Mouse (Mus musculus): ENCODE measurements around the gene Slc6a21.

Slc6a21 gene

DNA sequence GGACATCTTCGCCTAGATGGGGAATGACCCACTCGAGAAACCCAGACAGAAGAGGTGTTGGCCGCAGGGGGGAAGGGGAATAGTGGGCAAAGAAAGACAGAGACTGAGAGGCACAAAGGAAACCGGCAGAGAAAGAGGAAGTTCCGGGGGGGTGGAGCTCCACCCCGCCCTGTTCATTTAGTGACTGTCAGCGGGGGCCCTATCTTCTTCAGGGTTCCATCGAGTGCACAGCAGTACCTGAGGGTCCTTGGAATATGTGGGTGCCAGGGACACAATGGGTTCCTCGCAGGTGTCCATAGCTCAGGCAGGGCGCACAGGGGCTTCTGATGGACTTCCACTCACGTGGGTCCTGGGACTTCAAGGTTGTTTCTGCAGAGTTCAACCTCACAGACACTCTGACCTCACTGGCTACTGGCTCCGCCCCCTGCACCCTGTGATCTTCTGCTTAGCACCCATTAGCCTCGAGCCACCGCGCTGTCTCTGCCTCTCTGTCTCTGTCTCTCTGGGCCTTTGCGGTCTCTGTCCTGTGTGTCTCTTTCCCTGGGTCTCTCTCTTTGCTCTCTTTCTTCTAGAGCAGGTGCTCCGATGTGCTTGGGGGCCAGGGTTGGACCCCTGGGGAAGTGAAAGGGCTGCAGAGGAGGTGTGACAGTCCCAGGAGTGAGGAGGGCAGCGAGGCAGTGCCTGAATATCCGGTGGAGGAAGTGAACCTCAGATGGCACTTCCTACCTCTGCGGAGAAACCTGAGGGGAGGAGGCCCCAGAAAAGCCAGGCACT lies 38.4 kb upstream of the Slc6a21 start, which contains the start of gene Cd37:
Gene Cd37, minus strand, starts transcription at position 393 of the 774 bp plus-strand sequence.
- ChIA-PET POLR2A (interaction anchor here (0.6 to 4.0 kb wide), 21 partner anchors 10 to 721 kb away, joined by 3 to 24 read pairs (median 4); partner anchors contain the start of genes Aldh16a1 (in 1 of the 4), Ccdc155 (in 1 of the 4), Prmt1 (in 1 of the 4) and Sphk2 (in 1 of the 4)), CTCF (interaction anchor here in 1 of 4 experiments (1.1 to 1.4 kb wide), 2 partner anchors 76 to 250 kb away, joined by 3 read pairs; no protein-coding TSS in a partner anchor)

DNA sequence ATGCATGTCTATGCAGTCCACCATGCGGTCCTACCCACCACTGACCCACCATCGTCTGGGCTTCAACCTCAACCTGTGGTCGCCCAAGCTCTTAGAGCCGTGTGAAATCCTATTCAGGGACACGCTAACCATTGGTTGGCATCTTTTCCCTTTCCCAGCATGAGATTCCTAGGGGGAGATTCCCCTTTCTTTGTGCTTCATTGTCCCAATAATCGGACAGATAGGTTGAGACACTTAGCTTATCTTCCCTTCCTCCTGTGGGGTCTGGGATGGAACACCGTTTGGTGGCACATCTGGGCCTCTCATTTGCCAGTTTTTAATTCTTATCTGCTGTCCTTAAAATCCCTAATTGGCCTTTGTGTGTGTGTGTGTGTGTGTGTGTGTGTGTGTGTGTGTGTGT lies 37.2 kb upstream of the Slc6a21 start:
- ChIA-PET CTCF (interaction anchor here (0.6 to 1.8 kb wide), 7 partner anchors 60 to 1045 kb away, joined by 3 to 10 read pairs (median 5); no protein-coding TSS in a partner anchor), POLR2A (interaction anchor here in 3 of 4 experiments (0.5 to 4.0 kb wide), 18 partner anchors 9 to 1335 kb away, joined by 3 to 27 read pairs (median 4); partner anchors contain the start of genes Aldh16a1 (in 2 of the 3) and Ftl1 (in 1 of the 3))

DNA sequence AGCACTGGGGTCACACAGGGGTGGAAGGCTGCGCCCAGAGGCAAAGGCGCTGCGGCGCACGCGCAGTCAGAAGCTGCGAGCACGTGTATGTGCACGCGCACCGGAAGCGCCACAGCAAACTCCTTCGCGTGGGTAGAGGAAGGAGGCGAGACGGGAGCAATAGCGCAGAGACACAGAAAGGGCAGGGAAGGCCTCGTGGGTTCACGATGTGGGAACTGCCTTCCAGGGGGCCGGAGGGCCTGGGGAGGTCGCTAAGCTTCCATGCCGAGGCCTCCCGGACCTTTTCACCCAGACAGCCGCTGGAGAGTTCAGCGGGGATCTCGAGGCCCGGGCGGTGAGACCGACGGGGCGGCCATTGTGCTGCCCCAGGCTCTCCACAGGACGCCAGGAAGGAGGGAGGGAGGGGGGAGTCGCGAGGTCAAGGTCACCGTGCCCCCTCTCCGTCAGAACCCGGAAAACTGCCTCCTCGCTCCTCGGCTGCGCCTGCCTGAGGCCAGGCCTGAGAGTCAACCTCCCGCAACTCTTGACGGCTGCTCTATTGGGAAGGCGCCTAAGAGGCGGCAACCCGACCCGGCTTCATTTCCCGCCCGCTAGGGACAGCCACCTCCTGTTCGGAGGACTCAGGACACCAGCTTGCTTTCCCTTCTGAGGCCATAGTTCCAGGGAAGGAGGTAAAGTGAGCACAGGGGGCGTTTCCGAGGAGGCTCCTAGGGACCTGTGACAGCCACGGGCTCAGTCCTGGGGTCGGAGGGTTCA lies 36.5 kb upstream of the Slc6a21 start, which contains the start of gene Slc6a16:
Gene Slc6a16, plus strand, starts transcription at position 453 of the 756 bp plus-strand sequence.
- ChIA-PET CTCF (interaction anchor here in 3 of 4 experiments (0.6 to 1.8 kb wide), 7 partner anchors 25 to 194 kb away, joined by 3 to 7 read pairs (median 3); partner anchors contain the start of genes Gys1 (in 1 of the 3) and Tead2 (in 1 of the 3)), POLR2A (interaction anchor here in 3 of 4 experiments (0.6 to 4.0 kb wide), 25 partner anchors 10 to 422 kb away, joined by 3 to 27 read pairs (median 3); partner anchors contain the start of genes Aldh16a1 (in 2 of the 3), Gys1 (in 2 of the 3), Ftl1 (in 1 of the 3) and Tead2 (in 1 of the 3))

DNA sequence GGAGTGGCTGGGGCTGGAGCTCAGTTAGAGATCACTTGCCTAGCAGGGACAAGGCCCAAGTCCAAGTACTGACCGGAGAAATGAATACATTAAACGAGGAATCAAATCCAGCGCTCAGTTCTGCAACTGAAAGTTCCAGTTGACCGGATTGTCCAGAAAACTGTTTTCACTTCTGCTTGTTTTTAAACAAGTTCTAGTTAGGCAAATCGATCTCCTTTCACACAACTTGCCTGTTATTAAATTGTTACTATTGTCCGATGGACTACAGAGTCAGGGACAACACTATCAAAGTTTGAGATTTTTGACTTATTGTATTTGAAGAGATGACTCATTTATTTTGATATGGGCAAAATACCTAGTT lies 35.9 kb upstream of the Slc6a21 start:
- ChIA-PET CTCF (interaction anchor here in 2 of 4 experiments (0.6 to 1.8 kb wide), 5 partner anchors 11 to 193 kb away, joined by 3 to 7 read pairs (median 3); partner anchors contain the start of gene Gys1 (in 1 of the 2)), POLR2A (interaction anchor here in 3 of 4 experiments (0.6 to 3.0 kb wide), 14 partner anchors 11 to 423 kb away, joined by 3 to 27 read pairs (median 3); partner anchors contain the start of genes Gys1 (in 2 of the 3) and Ftl1 (in 1 of the 3))

DNA sequence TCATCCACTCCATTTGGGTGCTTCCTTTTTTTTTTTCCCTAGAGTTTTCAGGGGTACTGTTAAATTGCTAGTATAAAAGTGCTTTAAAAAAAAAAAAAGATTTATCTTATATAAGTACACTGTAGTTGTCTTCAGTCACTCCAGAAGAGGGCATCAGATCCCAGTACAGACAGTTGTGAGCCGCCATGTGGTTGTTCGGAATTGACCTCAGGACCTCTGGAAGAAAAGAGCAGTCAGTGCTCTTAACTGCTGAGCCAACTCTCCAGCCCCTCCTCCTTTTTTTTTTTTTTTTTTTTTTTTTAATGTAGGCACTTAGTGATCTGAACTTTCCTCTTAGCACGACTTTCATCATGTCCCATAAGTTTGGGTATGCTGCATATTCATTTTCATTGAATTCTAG lies 29.6 kb upstream of the Slc6a21 start:
- POLR2A ChIA-PET = interaction anchor here in 1 of 4 experiments (0.7 kb wide), 1 partner anchor 155 kb away, joined by 3 read pairs; no protein-coding TSS in a partner anchor
- CTCF ChIA-PET = interaction anchor here in 1 of 4 experiments (0.7 kb wide), 1 partner anchor 93 kb away, joined by 3 read pairs; no protein-coding TSS in a partner anchor

DNA sequence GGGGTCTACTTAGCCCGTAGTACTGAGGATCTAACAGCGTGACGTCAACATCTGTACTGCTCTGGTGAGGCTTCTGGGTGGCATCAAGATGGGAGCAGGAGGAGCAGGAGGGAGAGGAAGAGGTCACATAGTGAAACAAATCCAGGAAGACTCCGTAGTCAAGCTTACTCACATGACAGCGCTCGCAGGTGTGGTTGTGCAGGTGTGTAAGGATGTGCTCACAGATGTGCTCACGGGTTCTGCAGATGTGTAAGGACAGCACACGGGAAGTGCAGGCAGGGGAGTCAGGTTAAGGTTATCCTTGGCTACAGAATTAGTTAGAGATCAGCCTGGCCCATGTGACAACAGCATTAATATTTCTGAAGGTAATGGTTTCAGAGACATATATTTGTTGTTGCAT lies 23.5 kb upstream of the Slc6a21 start:
- ChIA-PET CTCF (interaction anchor here in 1 of 4 experiments (0.6 kb wide), 1 partner anchor 9 kb away, joined by 8 read pairs; no protein-coding TSS in a partner anchor), POLR2A (interaction anchor here in 2 of 4 experiments (0.6 to 1.4 kb wide), 5 partner anchors 10 to 70 kb away, joined by 3 to 4 read pairs (median 3); partner anchors contain the start of genes Ccdc155 (in 1 of the 2) and Slc6a16 (in 1 of the 2))

DNA sequence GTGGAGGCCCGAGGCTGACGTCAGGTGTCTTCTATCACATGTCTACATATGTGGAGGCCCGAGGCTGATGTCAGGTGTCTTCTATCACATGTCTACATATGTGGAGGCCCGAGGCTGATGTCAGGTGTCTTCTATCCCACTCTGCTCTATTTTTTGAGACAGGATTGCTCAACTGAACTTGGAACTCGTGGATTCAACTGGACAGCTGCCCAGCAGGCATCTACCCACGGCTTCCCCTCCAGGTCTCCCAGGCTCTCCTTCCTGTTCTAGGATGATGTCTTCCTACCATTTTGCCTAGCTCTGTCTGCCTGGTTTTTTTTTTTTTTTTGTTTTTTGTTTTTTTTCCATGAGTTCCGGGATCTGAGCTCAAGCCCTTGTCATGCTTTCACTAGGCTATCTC lies 21.5 kb upstream of the Slc6a21 start:
- ChIA-PET POLR2A (interaction anchor here in 3 of 4 experiments (0.6 to 1.2 kb wide), 4 partner anchors 9 to 101 kb away, joined by 3 to 5 read pairs (median 3); no protein-coding TSS in a partner anchor), CTCF (interaction anchor here in 3 of 4 experiments (0.6 kb wide), 4 partner anchors 53 to 153 kb away, joined by 3 to 11 read pairs (median 6); no protein-coding TSS in a partner anchor)

DNA sequence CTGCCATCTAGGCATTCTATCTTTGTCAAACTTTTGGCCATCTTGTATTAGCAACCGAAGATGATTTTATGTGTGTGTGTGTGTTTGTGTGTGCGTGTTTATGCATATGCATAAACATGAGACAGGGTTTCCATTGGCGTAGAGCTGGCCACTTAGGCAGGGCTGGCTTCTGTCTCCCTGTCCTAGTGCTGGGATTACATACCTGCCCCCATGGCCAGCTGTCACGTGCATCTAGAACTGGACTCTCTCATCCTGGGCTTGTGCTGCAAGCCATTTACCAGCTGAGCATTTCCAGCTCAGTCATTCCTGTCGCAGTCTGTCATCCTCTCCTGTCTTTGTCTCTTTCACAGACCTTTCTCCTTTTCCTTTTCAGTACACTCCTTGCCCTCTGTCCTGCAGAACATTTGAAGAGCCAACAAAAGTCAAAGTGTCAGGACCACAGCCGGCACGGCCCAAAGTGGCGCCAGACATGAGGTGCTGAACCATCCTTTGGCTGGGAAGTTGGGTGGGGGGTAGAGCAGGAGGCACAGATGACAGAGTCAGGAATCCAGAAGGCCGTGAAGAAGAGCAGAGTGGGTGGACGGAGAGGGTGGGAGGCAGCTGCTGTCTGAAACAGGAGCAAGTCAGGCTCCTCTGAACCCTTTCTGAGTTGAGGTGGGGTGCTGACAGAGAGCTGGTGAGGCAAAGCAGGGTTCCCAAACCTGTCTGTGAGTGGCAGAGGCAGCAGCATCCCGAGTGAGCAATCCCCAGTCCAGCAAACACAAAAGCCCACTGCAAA lies 20.1 kb upstream of the Slc6a21 start:
- CTCF ChIA-PET = no interaction called here
- POLR2A ChIA-PET = no interaction called here

DNA sequence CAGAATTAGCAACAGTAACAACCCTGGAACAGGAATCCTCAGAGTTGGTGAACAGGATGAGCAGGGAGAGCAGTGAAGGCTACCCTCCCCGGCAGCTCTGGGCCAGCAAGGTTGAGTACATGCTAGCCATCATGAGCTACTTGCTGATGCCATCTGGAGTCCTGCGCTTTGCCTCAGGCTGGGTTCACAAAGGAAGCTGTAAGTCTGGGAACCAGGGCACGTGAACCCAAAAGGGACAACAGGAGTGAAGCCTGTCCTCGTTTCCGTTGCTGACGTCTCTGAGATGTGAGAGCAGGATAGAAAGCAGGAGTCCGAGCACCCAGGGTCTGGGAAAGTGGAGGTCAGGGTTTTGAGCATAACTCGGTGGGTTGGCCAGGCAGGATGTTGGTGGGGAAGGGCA lies 18.0 kb upstream of the Slc6a21 start:
- CTCF ChIA-PET = interaction anchor here in 1 of 4 experiments (0.7 kb wide), 1 partner anchor 46 kb away, joined by 4 read pairs; no protein-coding TSS in a partner anchor
- POLR2A ChIA-PET = interaction anchor here in 1 of 4 experiments (1.0 kb wide), 2 partner anchors 9 to 189 kb away, joined by 3 read pairs; no protein-coding TSS in a partner anchor

DNA sequence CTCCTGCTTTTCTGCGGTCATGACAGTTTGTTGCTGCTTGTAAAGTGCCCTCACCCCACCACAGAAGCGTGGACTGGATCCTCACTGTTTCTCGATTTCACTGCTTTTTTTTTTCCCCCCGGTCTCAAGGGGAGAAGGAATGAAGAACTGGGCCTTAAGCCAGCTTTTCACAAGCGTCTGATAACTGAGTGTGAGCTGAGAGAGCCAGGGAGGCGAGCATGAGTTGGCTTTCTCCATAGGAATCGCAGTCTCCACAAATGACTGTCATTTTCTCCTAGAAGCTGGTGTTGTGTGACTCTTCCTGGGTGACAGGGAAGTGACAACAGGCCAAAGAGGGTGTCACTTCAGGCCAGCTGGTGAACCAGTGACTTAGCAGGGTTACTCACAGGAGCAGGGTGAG lies 15.0 kb upstream of the Slc6a21 start:
- ChIA-PET CTCF (interaction anchor here in 3 of 4 experiments (0.6 to 1.6 kb wide), 4 partner anchors 8 to 38 kb away, joined by 3 to 8 read pairs (median 4); partner anchors contain the start of gene Slc6a21 (in 1 of the 3)), POLR2A (interaction anchor here in 3 of 4 experiments (0.6 to 1.6 kb wide), 3 partner anchors 31 to 198 kb away, joined by 3 read pairs; partner anchors contain the start of gene Ftl1 (in 1 of the 3))

DNA sequence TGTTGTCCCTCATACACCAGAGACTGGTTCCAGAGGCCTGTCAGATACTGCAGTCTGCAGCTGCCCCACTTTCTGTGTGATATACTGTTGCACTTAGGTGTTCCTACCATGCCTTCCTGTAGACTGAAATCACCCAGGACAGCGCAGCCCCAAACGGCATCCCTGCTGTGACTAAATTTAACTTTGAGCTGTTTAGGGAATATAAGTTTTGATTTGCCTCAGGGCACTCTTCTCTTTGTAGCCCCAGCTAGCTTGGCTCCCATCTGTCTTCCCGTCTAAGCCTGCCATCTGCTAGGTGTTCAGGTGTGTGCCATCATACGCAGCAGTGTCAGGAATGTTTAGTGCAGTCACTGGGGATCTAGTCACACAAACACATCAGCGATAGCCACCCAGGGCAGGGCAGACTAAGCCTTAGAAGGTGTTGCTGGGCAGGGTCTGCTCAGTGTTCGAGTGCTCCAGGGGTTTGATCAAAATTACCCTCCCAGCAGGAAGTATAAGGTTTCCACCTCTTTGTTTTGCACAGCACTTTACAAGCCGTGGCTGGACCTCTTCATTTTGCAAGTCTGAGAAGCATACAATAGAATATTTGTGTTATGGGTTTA lies 14.2 kb upstream of the Slc6a21 start:
- CTCF ChIA-PET = interaction anchor here in 2 of 4 experiments (0.6 to 3.7 kb wide), 3 partner anchors 14 to 342 kb away, joined by 3 to 9 read pairs (median 5); partner anchors contain the start of gene Slc6a21 (in 1 of the 2)
- POLR2A ChIA-PET = interaction anchor here in 3 of 4 experiments (0.7 to 1.8 kb wide), 5 partner anchors 10 to 721 kb away, joined by 3 to 6 read pairs (median 3); partner anchors contain the start of gene Ftl1 (in 1 of the 3)

DNA sequence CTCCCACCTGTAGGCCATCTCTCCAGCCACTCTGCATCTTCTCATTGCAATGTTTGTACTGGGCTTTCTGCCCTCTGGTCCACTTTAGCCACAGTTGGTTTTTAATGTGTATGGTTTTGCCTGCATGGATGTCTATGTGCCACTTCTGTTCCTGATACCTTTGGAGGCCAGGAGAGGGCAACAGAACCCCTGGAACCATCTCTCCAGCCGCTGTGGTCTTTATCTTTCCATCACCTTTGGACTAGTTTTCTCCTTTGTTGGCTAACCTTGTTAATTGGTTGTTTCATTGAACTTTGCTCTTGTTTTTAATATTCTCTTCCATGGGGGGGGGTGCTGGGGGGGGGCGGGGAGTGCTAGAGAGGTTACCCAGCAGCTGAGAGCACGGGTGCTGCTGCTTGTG lies 13.0 kb upstream of the Slc6a21 start:
- POLR2A ChIA-PET = interaction anchor here in 2 of 4 experiments (0.6 to 1.8 kb wide), 6 partner anchors 9 to 295 kb away, joined by 3 to 6 read pairs (median 4); no protein-coding TSS in a partner anchor
- CTCF ChIA-PET = interaction anchor here in 1 of 4 experiments (3.7 kb wide), 1 partner anchor 41 kb away, joined by 9 read pairs; no protein-coding TSS in a partner anchor

DNA sequence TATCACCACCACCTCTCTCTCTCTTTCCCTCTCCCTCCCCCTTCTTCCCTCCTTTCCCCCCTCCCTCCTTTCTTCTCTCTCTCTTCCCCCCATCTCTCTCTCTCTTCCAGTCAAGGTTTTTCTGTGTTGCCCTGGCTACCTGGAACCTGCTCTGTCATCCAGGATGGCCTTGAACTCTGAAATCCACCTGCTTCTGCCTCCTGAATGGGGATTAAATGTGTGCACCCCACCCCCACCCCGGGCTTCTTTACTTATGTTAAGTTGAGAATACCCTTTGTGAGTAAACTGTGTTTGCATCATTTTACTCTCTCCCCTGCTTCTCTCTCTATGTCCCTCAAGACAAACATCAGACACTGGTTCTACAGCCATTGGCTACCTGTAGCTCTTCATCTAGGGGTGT lies 11.8 kb upstream of the Slc6a21 start:
- ChIA-PET POLR2A (interaction anchor here in 2 of 4 experiments (0.6 to 1.4 kb wide), 4 partner anchors 10 to 321 kb away, joined by 3 to 7 read pairs (median 4); no protein-coding TSS in a partner anchor), CTCF (interaction anchor here in 3 of 4 experiments (0.6 to 3.7 kb wide), 3 partner anchors 40 to 285 kb away, joined by 3 to 9 read pairs (median 5); no protein-coding TSS in a partner anchor)

DNA sequence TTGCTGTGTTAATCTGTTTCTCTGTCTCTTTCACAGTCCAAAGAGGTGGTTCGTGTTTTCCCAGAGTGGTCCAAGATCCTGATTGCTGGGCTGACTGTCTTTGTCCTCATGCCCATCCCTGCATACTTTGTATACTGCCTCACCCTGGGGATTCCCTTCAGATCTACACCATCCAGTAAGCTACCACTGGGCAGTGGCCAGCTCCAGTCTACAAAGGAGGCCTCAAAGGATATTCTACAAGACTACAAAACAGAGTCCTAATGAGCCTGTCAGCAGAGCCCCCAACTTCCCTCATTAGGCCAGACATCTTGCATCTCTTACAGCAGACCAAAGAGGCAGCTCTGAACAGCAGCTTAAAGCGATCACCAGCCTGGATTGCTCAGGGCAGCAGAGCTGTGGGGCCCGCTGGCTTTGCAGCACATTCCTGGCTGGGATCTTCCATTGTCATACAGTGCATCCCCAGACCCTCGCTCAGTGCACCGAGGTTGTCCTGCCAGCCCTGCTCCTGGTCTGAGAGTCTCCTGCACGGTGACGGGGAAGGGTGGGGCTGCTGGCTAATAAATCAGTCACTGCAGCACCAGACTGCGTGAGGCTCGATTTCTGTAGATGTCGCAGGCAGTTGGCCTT lies 4.4 kb upstream of the Slc6a21 start:
- ChIA-PET POLR2A (interaction anchor here in 3 of 4 experiments (0.9 to 1.9 kb wide), 14 partner anchors 9 to 187 kb away, joined by 3 to 6 read pairs (median 3); partner anchors contain the start of genes Ccdc155 (in 2 of the 3) and Ftl1 (in 1 of the 3)), CTCF (interaction anchor here in 2 of 4 experiments (1.2 to 1.9 kb wide), 5 partner anchors 11 to 162 kb away, joined by 3 to 6 read pairs (median 4); partner anchors contain the start of gene Gys1 (in 1 of the 2))

DNA sequence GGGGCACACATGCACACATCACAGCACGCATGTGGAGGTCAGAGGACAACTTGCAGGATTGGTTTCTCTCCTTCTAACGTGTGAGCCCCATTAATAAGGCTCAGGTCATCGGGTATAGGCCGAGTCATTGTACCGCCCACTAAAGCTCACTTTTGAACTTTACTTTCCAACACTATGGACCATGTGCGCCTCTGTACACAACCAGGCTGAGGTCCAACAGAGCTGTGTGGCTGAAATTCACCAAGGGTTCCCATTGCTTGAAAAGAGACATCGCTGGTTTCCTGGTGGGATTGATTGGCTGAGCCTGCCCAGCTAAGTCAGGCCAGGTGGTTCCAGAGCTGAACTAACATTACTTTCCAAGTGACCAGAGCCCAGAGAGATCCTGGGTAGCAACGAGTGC lies 3.6 kb upstream of the Slc6a21 start:
- ChIA-PET POLR2A (interaction anchor here in 3 of 4 experiments (0.6 to 1.5 kb wide), 9 partner anchors 9 to 161 kb away, joined by 3 to 6 read pairs (median 3); partner anchors contain the start of genes Ccdc155 (in 2 of the 3), Gys1 (in 1 of the 3) and Tead2 (in 1 of the 3)), CTCF (interaction anchor here in 3 of 4 experiments (0.6 to 1.9 kb wide), 9 partner anchors 10 to 180 kb away, joined by 3 to 6 read pairs (median 3); partner anchors contain the start of gene Gys1 (in 1 of the 3))

All from embryonic stem cell, embryonic (primary cell).